Mouse (Mus musculus): ENCODE results near the gene Gpatch4. TPM values are rescaled to one million over a fixed set of nuclear protein-coding genes. Genes with fewer than 3 reads are reported as not detected.

Gene Gpatch4
- total and polyA plus RNA-seq, 3 experiments = 21.6 to 128 (median 49.1) TPM

DNA sequence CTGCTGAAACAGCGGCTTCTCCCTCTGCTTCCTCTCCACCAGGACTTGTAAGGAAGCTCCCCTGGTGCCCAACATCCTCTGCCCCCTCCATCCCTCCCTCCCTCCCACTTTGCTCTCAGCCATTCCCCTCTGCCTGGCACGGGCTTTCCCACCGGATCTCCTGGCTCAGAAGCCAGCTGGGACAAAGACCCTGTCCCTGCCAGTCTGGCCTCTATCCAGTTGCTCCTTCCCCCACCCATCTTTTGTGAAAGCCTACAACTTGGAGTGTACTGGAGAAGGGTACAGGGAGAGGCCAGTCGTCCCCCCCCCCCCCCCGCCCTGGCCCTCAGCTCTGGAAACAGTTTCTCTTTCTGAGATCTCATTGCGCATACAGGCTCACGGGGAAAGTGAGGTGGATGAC is 44.2 kb upstream of the Gpatch4 start:
- H3K9ac ChIP-seq (ENCODE audit: insufficient read depth, low read depth) = no peak overlapping the region
- H3K4me3 ChIP-seq (replicated peaks in 1 of 3; ENCODE audit: low read depth in 2 of 3, low read length in 2 of 3, poor library complexity in 1 of 3) = no peak overlapping the region
- in situ Hi-C loops (cut with MboI; ENCODE audit: low pct_ligation_motif_present, low pct_unique_long_range_greater_than_20kb, low sequenced_read_pairs) = no loop called here
- no peak for DNase-seq (ENCODE audit: extremely low read depth)
- no peaks in the 10 kb centered on the region for H3K36me3 ChIP-seq (replicated peaks in 1 of 2; ENCODE audit: control insufficient read depth in 1 of 2, insufficient read depth in 1 of 2, low read length in 1 of 2)
- H3K9me3 ChIP-seq (replicated peaks; ENCODE audit: low read length) = peaks cover 16% of the 10 kb centered on the region
- TF ChIP-seq E2F4 (IDR thresholded peaks at IDR 0.05; ENCODE audit: insufficient replicate concordance, low read depth, low read length) (no peak), RAD21 (IDR thresholded peaks at IDR 0.05; ENCODE audit: low read depth, low read length) (no peak), EP300 (IDR thresholded peaks at IDR 0.05; ENCODE audit: low read length) (no peak), ZMIZ1 (IDR thresholded peaks at IDR 0.05; ENCODE audit: low read depth, low read length) (no peak), HCFC1 (IDR thresholded peaks at IDR 0.05; ENCODE audit: low read depth, low read length) (no peak), MAX (IDR thresholded peaks at IDR 0.05; ENCODE audit: low read length) (no peak), NELFE (IDR thresholded peaks at IDR 0.05; ENCODE audit: low read depth, low read length) (no peak), TBP (conservative IDR thresholded peaks at IDR 0.05; ENCODE audit: low read depth, low read length) (no peak), RCOR1 (conservative IDR thresholded peaks at IDR 0.05; ENCODE audit: low read depth, low read length) (no peak), CTCF (conservative IDR thresholded peaks at IDR 0.05 in 1 of 2, IDR thresholded peaks at IDR 0.05 in 1 of 2; ENCODE audit: low read depth in 2 of 2, low read length in 2 of 2) (no peak), USF2 (conservative IDR thresholded peaks at IDR 0.05; ENCODE audit: low read depth, low read length) (no peak), JUND (conservative IDR thresholded peaks at IDR 0.05; ENCODE audit: low read depth, low read length) (no peak), PAX5 (IDR thresholded peaks at IDR 0.05; ENCODE audit: low read length) (no peak), CHD2 (IDR thresholded peaks at IDR 0.05; ENCODE audit: low read length) (no peak), MXI1 (IDR thresholded peaks at IDR 0.05; ENCODE audit: low read depth, low read length) (no peak)
- H3K79me2 ChIP-seq (replicated peaks; ENCODE audit: control insufficient read depth, extremely low read depth, insufficient read depth, poor library complexity, severe bottlenecking) = no peaks in the 10 kb centered on the region
- dilution Hi-C loops (cut with MboI; ENCODE audit: extremely low pct_ligation_motif_present, extremely low pct_unique_long_range_greater_than_20kb, low sequenced_read_pairs) = no loop called here
- H3K27ac ChIP-seq (ENCODE audit: insufficient read depth, low read depth) = no peak overlapping the region
- H3K4me2 ChIP-seq (ENCODE audit: insufficient read depth, low read depth, poor library complexity, severe bottlenecking) = no peak overlapping the region
- H3K27me3 ChIP-seq (replicated peaks) = peaks cover 93% of the 10 kb centered on the region
- peaks cover 0 to 5% of the 10 kb centered on the region in 2 experiments; a peak in 1 of 4 replicates for H3K4me1 ChIP-seq (ENCODE audit: control insufficient read depth in 1 of 2, insufficient read depth in 2 of 2)

DNA sequence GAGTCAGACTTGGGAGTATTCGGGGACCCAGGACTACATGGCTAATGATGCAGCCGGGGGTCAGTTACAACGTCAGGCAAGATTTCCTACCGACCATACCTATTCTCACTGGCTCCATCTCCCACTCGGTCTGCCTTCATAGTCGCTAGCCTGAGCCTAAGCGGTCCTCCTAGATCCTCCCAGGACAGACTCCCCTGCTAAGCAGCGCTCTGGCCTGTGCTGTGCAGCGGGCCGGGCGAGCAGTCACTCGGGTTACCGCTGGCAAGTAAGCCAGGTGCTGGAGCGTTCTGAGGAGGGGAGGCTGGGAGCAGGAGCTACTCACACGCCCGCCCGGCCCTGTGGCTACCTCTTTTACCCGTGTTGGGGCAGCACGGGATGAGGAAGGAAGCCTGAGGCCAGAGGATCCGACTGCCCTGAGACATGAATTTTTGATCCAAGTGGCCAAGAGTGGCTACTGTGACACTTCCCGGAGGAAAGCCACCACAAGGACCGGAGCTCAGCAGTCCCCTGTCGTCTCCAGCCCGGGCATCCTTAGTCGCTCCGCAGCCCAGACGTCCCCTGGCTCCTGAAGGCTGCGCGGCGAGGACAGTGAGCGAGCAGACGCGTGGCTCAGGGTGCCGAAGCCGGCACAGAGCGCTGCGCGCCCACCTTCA is 43.5 kb upstream of the Gpatch4 start:
- peaks cover 0 to 5% of the 10 kb centered on the region in 2 experiments; a peak in 1 of 4 replicates for H3K4me1 ChIP-seq (ENCODE audit: control insufficient read depth in 1 of 2, insufficient read depth in 2 of 2)
- H3K27me3 ChIP-seq (replicated peaks) = peaks cover 91% of the 10 kb centered on the region
- no peaks in the 10 kb centered on the region for H3K79me2 ChIP-seq (replicated peaks; ENCODE audit: control insufficient read depth, extremely low read depth, insufficient read depth, poor library complexity, severe bottlenecking)
- no peak overlapping the region for H3K9ac ChIP-seq (ENCODE audit: insufficient read depth, low read depth)
- H3K36me3 ChIP-seq (replicated peaks in 1 of 2; ENCODE audit: control insufficient read depth in 1 of 2, insufficient read depth in 1 of 2, low read length in 1 of 2) = no peaks in the 10 kb centered on the region
- DNase-seq (ENCODE audit: extremely low read depth) = no peak
- in situ Hi-C loops (cut with MboI; ENCODE audit: low pct_ligation_motif_present, low pct_unique_long_range_greater_than_20kb, low sequenced_read_pairs) = no loop called here
- peaks cover 16% of the 10 kb centered on the region for H3K9me3 ChIP-seq (replicated peaks; ENCODE audit: low read length)
- H3K4me2 ChIP-seq (ENCODE audit: insufficient read depth, low read depth, poor library complexity, severe bottlenecking) = no peak overlapping the region
- TF ChIP-seq PAX5 (IDR thresholded peaks at IDR 0.05; ENCODE audit: low read length) = no peak
- TF ChIP-seq MEF2A (IDR thresholded peaks at IDR 0.05; ENCODE audit: borderline replicate concordance, low read depth, low read length) = no peak
- no peak for TF ChIP-seq USF2 (conservative IDR thresholded peaks at IDR 0.05; ENCODE audit: low read depth, low read length)
- no peak overlapping the region for H3K27ac ChIP-seq (ENCODE audit: insufficient read depth, low read depth)
- dilution Hi-C loops (cut with MboI; ENCODE audit: extremely low pct_ligation_motif_present, extremely low pct_unique_long_range_greater_than_20kb, low sequenced_read_pairs) = no loop called here
- no peak overlapping the region for H3K4me3 ChIP-seq (replicated peaks in 1 of 3; ENCODE audit: low read depth in 2 of 3, low read length in 2 of 3, poor library complexity in 1 of 3)
